Comparison of ENCODE assay signal across 9 mouse cellular contexts in the genomic region with DNA sequence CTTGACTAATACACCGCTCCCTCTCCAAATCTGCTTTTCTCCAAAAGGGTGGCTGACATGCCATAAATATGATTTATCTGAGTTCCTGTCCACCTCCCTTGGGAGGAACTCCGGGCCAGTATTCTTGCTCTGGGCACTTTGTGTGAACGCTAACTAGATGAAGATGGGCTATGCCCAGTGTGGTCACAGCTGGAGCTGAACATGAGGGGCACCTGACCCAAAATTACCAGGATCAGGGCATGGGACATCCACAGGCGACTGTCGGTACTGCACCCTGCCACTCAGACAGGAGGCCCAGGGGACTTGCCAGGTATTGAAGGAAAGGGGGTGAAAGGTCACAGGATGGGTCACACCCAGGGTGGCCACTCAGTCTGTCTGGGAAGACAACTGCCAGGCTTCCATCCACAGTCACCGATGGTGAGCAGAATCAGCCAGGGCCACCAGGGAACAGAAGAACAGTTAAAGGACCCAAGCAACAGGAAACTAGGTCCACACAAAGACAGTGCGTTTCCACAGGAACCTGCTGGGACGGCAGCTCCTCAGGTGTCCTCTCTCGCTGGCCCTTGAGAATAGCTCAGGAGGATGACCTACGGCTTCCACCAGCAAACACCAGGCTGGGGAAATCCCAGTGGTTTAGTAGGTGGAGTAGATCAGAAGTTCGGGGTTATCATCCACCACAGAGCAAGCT. TPM values are rescaled to one million over a fixed set of nuclear protein-coding genes. Genes with fewer than 3 reads are reported as not detected.
DNase-seq lines count a peak whose midpoint lies in the region; ATAC-seq lines count a peak whose summit lies in the region.
"Had no signal": no experiment of that assay in that cellular context is flagged by ENCODE, and none has a peak within 500 bp of the region (broad histone marks: within the 10 kb centered on the region; RNA-seq: fewer than 3 reads in every experiment).

No protein-coding gene starts in this region.

- no peak overlapping the region for H3K9ac ChIP-seq in neural tube, embryonic 11.5 days (ENCODE audit: low read length)
- H3K9ac ChIP-seq in neural tube, embryonic 15.5 days (replicated peaks), result no peak overlapping the region

- H3K27me3 ChIP-seq in neural tube, embryonic 11.5 days (ENCODE audit: control insufficient read depth, insufficient read depth, low read length), result no peaks in the 10 kb centered on the region
- no peaks in the 10 kb centered on the region for H3K27me3 ChIP-seq in neural tube, embryonic 15.5 days (replicated peaks)

- 77% methylated on average over 11 of the region's 11 CpGs for WGBS in neural tube, embryonic 11.5 days
- WGBS in neural tube, embryonic 15.5 days, result 79% methylated on average over 11 of the region's 11 CpGs

- H3K4me3 ChIP-seq in neural tube, embryonic 11.5 days (ENCODE audit: low read depth, low read length), result no peak overlapping the region
- H3K4me3 ChIP-seq in neural tube, embryonic 15.5 days (replicated peaks), result no peak overlapping the region

- H3K9me3 ChIP-seq in neural tube, embryonic 11.5 days (ENCODE audit: control insufficient read depth, low read length), result no peaks in the 10 kb centered on the region
- no peaks in the 10 kb centered on the region for H3K9me3 ChIP-seq in neural tube, embryonic 15.5 days (replicated peaks)

- no peaks in the 10 kb centered on the region for H3K4me1 ChIP-seq in neural tube, embryonic 11.5 days (ENCODE audit: control insufficient read depth, insufficient read depth, low read length)
- peaks cover 28% of the 10 kb centered on the region for H3K4me1 ChIP-seq in neural tube, embryonic 15.5 days

- no peak overlapping the region for H3K4me2 ChIP-seq in neural tube, embryonic 11.5 days (ENCODE audit: low read depth)
- no peak overlapping the region for H3K4me2 ChIP-seq in neural tube, embryonic 15.5 days

- intact Hi-C loops in heart, postnatal 14 days (cut with DNase I), result no loop called here

- ATAC-seq in neural tube, embryonic 11.5 days (ENCODE audit: insufficient read depth, low FRiP score, low TSS enrichment), result no peak
- no peak for ATAC-seq in neural tube, embryonic 15.5 days (ENCODE audit: low FRiP score)

- H3K27ac ChIP-seq in neural tube, embryonic 11.5 days (ENCODE audit: low read depth, low read length), result no peak overlapping the region
- no peak overlapping the region for H3K27ac ChIP-seq in neural tube, embryonic 15.5 days (replicated peaks)

- H3K36me3 ChIP-seq in neural tube, embryonic 11.5 days (ENCODE audit: control insufficient read depth, insufficient read depth, low read length), result no peaks in the 10 kb centered on the region; the same call in 1 of the 2 replicates
- H3K36me3 ChIP-seq in neural tube, embryonic 15.5 days, result no peaks in the 10 kb centered on the region

- DNase-seq in cerebellum, adult 18-20 months, result peak; percentile 34 to 35
- DNase-seq in cerebellum, adult 9-10 months, result no peak
- peak; percentile 40 for DNase-seq in neural tube, embryonic 11.5 days (ENCODE audit: low spot score)
- DNase-seq in heart, postnatal 14 days, result peak; percentile 34 to 62
- peak; percentile 51 for DNase-seq in lung, postnatal 36 days
- no peak for DNase-seq in c-Kit-positive CD71-positive TER-119-positive erythroid progenitor cells, embryonic 14.5 days (ENCODE audit: low spot score)
- DNase-seq in layer of hippocampus, postnatal 36 days, result no peak

RNA-seq across cellular contexts. Expression of gene Bicra, which starts 35.0 kb away (rescaled TPM):
- 7.5 and 8.7 TPM in 2 replicates for polyA plus RNA-seq in neural tube, embryonic 11.5 days (2014; fragmentation: Nextera tagmentation; extraction: Ambion mirVana)
- polyA plus RNA-seq in neural tube, embryonic 15.5 days (2015; fragmentation: Nextera tagmentation; extraction: Ambion mirVana), result 6.6 and 7.3 TPM in 2 replicates
- 1 to 10 TPM; 9.1 to 9.7 TPM for total RNA-seq in heart, postnatal 14 days (2021)
- 10 to 100 TPM; 19.5 to 21.9 TPM for total RNA-seq in layer of hippocampus, postnatal 36 days (2021)

RNA-seq across cellular contexts. Expression of gene Ehd2, which starts 45.4 kb away (rescaled TPM):
- 11.2 and 11.3 TPM in 2 replicates for polyA plus RNA-seq in neural tube, embryonic 11.5 days (2014; fragmentation: Nextera tagmentation; extraction: Ambion mirVana)
- 9.2 and 14.8 TPM in 2 replicates for polyA plus RNA-seq in neural tube, embryonic 15.5 days (2015; fragmentation: Nextera tagmentation; extraction: Ambion mirVana)
- 100 to 1,000 TPM; 172 to 182 TPM for total RNA-seq in heart, postnatal 14 days (2021)
- 1 to 10 TPM; 4.1 to 5.8 TPM for total RNA-seq in layer of hippocampus, postnatal 36 days (2021)

RNA-seq across cellular contexts. Expression of gene Zfp541, which starts 48.9 kb away (rescaled TPM):
- polyA plus RNA-seq in neural tube, embryonic 11.5 days (2014; fragmentation: Nextera tagmentation; extraction: Ambion mirVana), result 0.08 TPM in 1 of 2 replicates, not detected in the other
- polyA plus RNA-seq in neural tube, embryonic 15.5 days (2015; fragmentation: Nextera tagmentation; extraction: Ambion mirVana), result 0.15 and 0.17 TPM in 2 replicates
- not detected for total RNA-seq in heart, postnatal 14 days (2021)
- under 1 TPM; 0.67 to 0.83 TPM for total RNA-seq in layer of hippocampus, postnatal 36 days (2021)
- polyA plus RNA-seq: C2C12 had no signal

Comparison
In these comparisons a context has a peak if more than half of its experiments do, and no peak if none do; other contexts are left out.
1. DNase-seq: peak in cerebellum, adult 18-20 months (2 of 2), neural tube, embryonic 11.5 days (single experiment), heart, postnatal 14 days (2 of 2) and lung, postnatal 36 days (single experiment); none in cerebellum, adult 9-10 months (single experiment), c-Kit-positive CD71-positive TER-119-positive erythroid progenitor cells, embryonic 14.5 days (single experiment) and layer of hippocampus, postnatal 36 days (0 of 2).
2. RNA of gene Ehd2, which starts 45.4 kb away (total RNA-seq): 172 to 182 TPM in heart, postnatal 14 days; 4.1 to 5.8 TPM in layer of hippocampus, postnatal 36 days; every median in the first group is over 10 times any median in the second.